Mouse (Mus musculus): ENCODE results near the gene Gm37240. TPM values are rescaled to one million over a fixed set of nuclear protein-coding genes. Genes with fewer than 3 reads are reported as not detected.
A peak's percentile ranks its signal among the peaks of the same experiment; 100 is the strongest.

The Gm37240 gene
- polyA plus RNA-seq, 1 experiment, result not detected

DNA sequence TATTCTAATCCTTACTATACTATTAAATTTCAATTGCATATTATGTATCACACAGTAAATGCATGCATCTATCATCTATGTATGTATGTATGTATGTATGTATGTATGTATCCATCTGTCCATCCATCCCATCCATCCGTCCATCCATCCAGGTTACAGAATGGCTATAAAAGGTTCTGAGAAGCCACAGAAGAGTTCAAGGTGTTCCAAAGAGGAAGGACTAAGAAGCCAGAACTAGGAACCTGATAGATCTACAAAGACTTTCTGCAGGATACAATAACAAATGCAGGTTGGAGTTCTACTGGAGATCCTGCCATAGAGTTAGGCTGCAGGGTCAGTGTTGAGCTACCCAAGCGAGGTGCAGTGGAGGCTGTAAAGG, 1201.0 kb downstream of the Gm37240 start:
- no peak overlapping the region for H3K27ac ChIP-seq (replicated peaks; ENCODE audit: low read depth, low read length)
- no peaks in the 10 kb centered on the region for H3K4me1 ChIP-seq (ENCODE audit: control insufficient read depth, insufficient read depth, insufficient read length, low read length)
- no peak overlapping the region for H3K4me3 ChIP-seq (ENCODE audit: insufficient read depth, low read depth, low read length)

GRCm38 (mm10) chr3:84685662-84686293, 1201.5 kb downstream of the Gm37240 start:
- no peak overlapping the region for H3K27ac ChIP-seq (replicated peaks; ENCODE audit: low read depth, low read length)
- no peaks in the 10 kb centered on the region for H3K4me1 ChIP-seq (ENCODE audit: control insufficient read depth, insufficient read depth, insufficient read length, low read length)
- no peak overlapping the region for H3K4me3 ChIP-seq (ENCODE audit: insufficient read depth, low read depth, low read length)

- Histone ChIP-seq H3K4me1 (ENCODE audit: control insufficient read depth, insufficient read depth, insufficient read length, low read length) (no peaks in the 10 kb centered on the region), H3K27ac (replicated peaks; ENCODE audit: low read depth, low read length) (no peak overlapping the region), H3K4me3 (ENCODE audit: insufficient read depth, low read depth, low read length) (no peak overlapping the region)
Measured at GRCm38 (mm10) chr3:84683788-84684187, 1203.5 kb downstream of the Gm37240 start.

DNA sequence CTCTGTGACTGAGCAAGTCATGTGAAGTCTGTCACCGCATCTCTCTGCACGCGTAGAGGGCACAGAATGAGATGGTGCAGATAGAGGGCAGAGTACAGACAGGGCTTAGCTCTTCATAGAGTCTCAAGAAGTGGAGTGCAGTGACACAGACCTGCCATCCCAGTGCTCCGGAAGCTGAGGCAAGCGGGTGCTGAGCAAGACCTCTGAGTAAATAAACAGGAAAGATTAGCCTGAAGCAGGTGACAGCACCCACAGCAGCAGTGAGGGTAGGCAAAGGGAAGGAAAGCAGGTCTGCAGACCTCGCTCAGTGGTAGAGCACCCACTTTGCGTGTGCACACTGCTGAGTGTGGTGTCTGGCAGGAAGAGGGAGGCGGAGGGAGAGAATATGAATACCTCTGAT, 1205.6 kb downstream of the Gm37240 start:
- H3K27ac ChIP-seq (replicated peaks; ENCODE audit: low read depth, low read length), result no peak overlapping the region

GRCm38 (mm10) chr3:84680062-84680461, 1207.3 kb downstream of the Gm37240 start:
- Histone ChIP-seq H3K4me1 (ENCODE audit: control insufficient read depth, insufficient read depth, insufficient read length, low read length) (no peaks in the 10 kb centered on the region), H3K27ac (replicated peaks; ENCODE audit: low read depth, low read length) (no peak overlapping the region), H3K4me3 (ENCODE audit: insufficient read depth, low read depth, low read length) (no peak overlapping the region)

More for the DNA sequence above, 1205.6 kb downstream of the Gm37240 start:
- no peak overlapping the region for H3K4me3 ChIP-seq (ENCODE audit: insufficient read depth, low read depth, low read length)
- H3K4me1 ChIP-seq (ENCODE audit: control insufficient read depth, insufficient read depth, insufficient read length, low read length), result no peaks in the 10 kb centered on the region

GRCm38 (mm10) chr3:84679542-84679941, 1207.8 kb downstream of the Gm37240 start:
- H3K4me1 ChIP-seq (ENCODE audit: control insufficient read depth, insufficient read depth, insufficient read length, low read length), result no peaks in the 10 kb centered on the region
- H3K4me3 ChIP-seq (ENCODE audit: insufficient read depth, low read depth, low read length), result no peak overlapping the region
- no peak overlapping the region for H3K27ac ChIP-seq (replicated peaks; ENCODE audit: low read depth, low read length)

DNA sequence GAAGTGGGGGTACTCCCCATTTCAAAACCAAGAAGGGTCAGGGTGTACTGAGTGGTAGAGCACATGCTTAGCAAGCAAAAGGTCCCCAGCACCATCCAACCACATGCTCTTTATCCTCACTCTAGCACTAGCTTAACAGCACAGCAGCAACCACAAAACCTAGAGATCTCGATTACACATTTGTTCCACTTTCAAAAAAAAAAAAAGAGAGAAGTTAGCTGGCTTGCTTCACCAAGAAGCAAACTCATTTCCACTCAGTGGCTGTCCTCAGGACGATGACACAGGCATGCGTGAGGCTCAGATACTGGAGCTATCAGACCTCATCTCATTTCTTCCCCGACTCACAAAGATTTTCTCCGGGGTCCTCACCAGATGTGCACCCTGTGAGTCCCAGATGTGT, 1208.4 kb downstream of the Gm37240 start:
- H3K4me1 ChIP-seq (ENCODE audit: control insufficient read depth, insufficient read depth, insufficient read length, low read length), result no peaks in the 10 kb centered on the region
- no peak overlapping the region for H3K27ac ChIP-seq (replicated peaks; ENCODE audit: low read depth, low read length)
- no peak overlapping the region for H3K4me3 ChIP-seq (ENCODE audit: insufficient read depth, low read depth, low read length)

DNA sequence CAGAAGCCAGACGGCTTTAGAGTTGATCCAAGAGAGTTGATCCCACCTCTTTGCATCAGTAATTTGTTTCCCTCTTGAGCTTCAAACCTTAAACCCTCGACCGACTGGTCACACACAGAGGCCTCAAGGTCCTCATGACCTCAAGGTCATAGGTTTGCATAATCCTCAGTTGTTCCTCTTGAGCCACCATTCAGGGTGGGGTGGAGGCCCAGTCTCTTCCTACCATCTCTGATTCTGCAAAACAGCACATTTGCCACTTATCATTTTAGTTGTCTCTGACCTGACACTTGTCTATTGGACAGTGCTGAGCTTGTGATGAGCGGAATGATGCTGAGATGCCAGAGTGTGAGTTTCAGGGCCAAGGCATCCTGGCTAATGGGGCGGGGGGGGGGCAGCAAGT, 1211.6 kb downstream of the Gm37240 start:
- H3K27ac ChIP-seq (replicated peaks; ENCODE audit: low read depth, low read length), result no peak overlapping the region
- H3K4me3 ChIP-seq (ENCODE audit: insufficient read depth, low read depth, low read length), result no peak overlapping the region
- no peaks in the 10 kb centered on the region for H3K4me1 ChIP-seq (ENCODE audit: control insufficient read depth, insufficient read depth, insufficient read length, low read length)

DNA sequence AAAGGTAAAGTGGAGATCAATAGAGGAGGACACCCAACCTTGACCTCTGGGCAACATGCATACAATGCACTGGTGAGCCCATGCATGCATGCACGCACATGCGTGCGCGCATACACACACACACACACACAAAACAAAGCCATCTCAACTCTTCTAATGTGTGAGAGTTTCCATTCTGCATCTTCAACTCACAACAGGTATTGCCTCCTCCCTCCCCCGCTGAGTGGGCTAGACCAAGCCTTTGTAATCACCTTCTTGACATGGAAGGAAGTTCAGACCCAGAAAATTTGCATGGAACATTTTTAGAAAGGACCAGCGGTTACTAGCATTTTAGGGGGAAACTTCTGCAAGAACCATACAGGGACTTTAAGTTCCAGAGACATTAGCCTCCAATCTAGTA, 1213.8 kb downstream of the Gm37240 start:
- Histone ChIP-seq H3K27ac (replicated peaks; ENCODE audit: low read depth, low read length) (no peak overlapping the region), H3K4me3 (ENCODE audit: insufficient read depth, low read depth, low read length) (no peak overlapping the region), H3K4me1 (ENCODE audit: control insufficient read depth, insufficient read depth, insufficient read length, low read length) (no peaks in the 10 kb centered on the region)

DNA sequence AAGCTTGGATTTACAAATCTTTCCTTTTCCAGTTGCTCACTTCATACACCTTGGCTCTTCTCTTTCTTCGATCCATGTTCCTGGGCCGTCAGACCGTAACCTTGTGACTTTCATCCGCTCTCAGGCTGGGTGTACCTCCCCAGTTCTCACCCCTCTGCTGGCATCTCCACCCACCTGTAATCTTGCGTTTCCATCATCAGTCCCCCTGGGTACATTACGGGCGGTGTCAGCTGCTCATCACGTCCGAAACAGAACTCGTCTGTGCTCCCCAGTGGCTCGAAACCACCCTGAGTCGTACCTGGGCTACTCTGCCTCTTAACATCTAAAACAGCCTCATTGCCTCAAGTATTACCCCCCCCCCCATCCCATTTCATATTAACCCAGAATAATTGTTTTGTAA, 1215.2 kb downstream of the Gm37240 start:
- Histone ChIP-seq H3K4me3 (ENCODE audit: insufficient read depth, low read depth, low read length) (no peak overlapping the region), H3K27ac (replicated peaks; ENCODE audit: low read depth, low read length) (no peak overlapping the region), H3K4me1 (ENCODE audit: control insufficient read depth, insufficient read depth, insufficient read length, low read length) (no peaks in the 10 kb centered on the region)

- Histone ChIP-seq H3K4me1 (ENCODE audit: control insufficient read depth, insufficient read depth, insufficient read length, low read length) (no peaks in the 10 kb centered on the region), H3K4me3 (ENCODE audit: insufficient read depth, low read depth, low read length) (no peak overlapping the region), H3K27ac (replicated peaks; ENCODE audit: low read depth, low read length) (no peak overlapping the region)
Measured at GRCm38 (mm10) chr3:84668957-84669356, 1218.4 kb downstream of the Gm37240 start.

GRCm38 (mm10) chr3:84665255-84666073, 1221.9 kb downstream of the Gm37240 start:
- Histone ChIP-seq H3K4me3 (ENCODE audit: insufficient read depth, low read depth, low read length) (peak overlapping the region; percentile 60), H3K27ac (replicated peaks; ENCODE audit: low read depth, low read length) (no peak overlapping the region), H3K4me1 (ENCODE audit: control insufficient read depth, insufficient read depth, insufficient read length, low read length) (no peaks in the 10 kb centered on the region)

- H3K27ac ChIP-seq (replicated peaks; ENCODE audit: low read depth, low read length), result no peak overlapping the region
- no peak overlapping the region for H3K4me3 ChIP-seq (ENCODE audit: insufficient read depth, low read depth, low read length)
- no peaks in the 10 kb centered on the region for H3K4me1 ChIP-seq (ENCODE audit: control insufficient read depth, insufficient read depth, insufficient read length, low read length)
Measured at GRCm38 (mm10) chr3:84664686-84665085, 1222.6 kb downstream of the Gm37240 start.

GRCm38 (mm10) chr3:84663858-84664257, 1223.5 kb downstream of the Gm37240 start:
- Histone ChIP-seq H3K27ac (replicated peaks; ENCODE audit: low read depth, low read length) (no peak overlapping the region), H3K4me3 (ENCODE audit: insufficient read depth, low read depth, low read length) (no peak overlapping the region), H3K4me1 (ENCODE audit: control insufficient read depth, insufficient read depth, insufficient read length, low read length) (no peaks in the 10 kb centered on the region)

DNA sequence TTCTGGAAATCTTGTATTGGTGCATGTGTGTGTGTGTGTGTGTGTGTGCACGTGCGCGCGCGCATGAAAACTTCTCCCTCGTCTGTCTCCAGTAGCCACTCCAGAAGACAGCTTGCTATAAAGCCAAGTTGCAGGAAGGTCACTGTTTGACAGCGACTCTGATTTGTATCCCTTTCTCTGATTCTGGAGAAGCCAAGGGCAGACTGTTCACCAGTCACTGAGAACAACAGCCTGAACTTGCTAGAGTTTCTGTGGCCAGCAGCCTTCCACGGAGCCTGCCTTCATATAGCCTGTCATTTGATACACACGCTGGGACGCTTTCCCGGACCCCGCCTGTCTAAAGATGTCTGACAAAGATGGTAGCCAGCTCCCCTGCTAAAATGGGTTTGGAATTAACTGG, 1224.2 kb downstream of the Gm37240 start:
- Histone ChIP-seq H3K27ac (replicated peaks; ENCODE audit: low read depth, low read length) (no peak overlapping the region), H3K4me3 (ENCODE audit: insufficient read depth, low read depth, low read length) (no peak overlapping the region), H3K4me1 (ENCODE audit: control insufficient read depth, insufficient read depth, insufficient read length, low read length) (no peaks in the 10 kb centered on the region)

DNA sequence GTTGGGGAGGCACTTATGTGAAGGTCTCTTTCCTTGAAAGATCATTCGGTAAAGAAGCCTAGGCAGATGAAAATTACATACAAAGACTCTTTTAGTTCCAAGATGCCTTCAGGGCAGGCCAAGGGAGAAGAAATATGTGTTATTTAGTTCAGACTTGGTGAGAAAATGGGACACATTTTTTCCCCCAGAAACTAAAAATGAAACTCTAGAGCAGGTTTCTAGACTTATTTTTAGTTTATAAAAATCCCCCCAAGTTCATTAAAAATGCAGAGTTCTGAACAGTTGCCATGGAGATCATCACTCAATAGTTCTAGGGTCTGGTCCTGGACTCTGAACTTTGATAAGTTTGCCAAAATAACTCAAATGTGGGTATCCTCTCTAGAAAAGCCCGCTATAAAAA, 1226.9 kb downstream of the Gm37240 start:
- no peaks in the 10 kb centered on the region for H3K4me1 ChIP-seq (ENCODE audit: control insufficient read depth, insufficient read depth, insufficient read length, low read length)
- no peak overlapping the region for H3K27ac ChIP-seq (replicated peaks; ENCODE audit: low read depth, low read length)
- no peak overlapping the region for H3K4me3 ChIP-seq (ENCODE audit: insufficient read depth, low read depth, low read length)
